Mouse (Mus musculus) liver, embryonic 15.5 days (tissue): ENCODE results near the gene Pex13. TPM values are rescaled to one million over a fixed set of nuclear protein-coding genes. Genes with fewer than 3 reads are reported as not detected.

Experiments
- ATAC-seq: fragments of 200-750 bp; cut with Nextera tagmentation; 2 replicates; pipeline ENCODE4 v1.8.0; 2017; ENCODE audit warnings: moderate number of reproducible peaks, mild to moderate bottlenecking, moderate library complexity; ENCODE audit not compliant: insufficient read depth
- H3K27ac ChIP-seq: fragments of 300-500 bp; sonication (generic); replicated peaks from 2 replicates; pipeline ENCODE4 v1.5.1; 2015; ENCODE audit warnings: mild to moderate bottlenecking, inconsistent platforms
- H3K27me3 ChIP-seq: fragments of 300-500 bp; sonication (generic); 2 replicates; pipeline ENCODE4 v1.6.1; 2015; ENCODE audit warnings: mild to moderate bottlenecking, inconsistent platforms
- H3K36me3 ChIP-seq: fragments of 300-500 bp; sonication (generic); replicated peaks from 2 replicates; pipeline ENCODE4 v1.6.1; 2015; ENCODE audit warnings: moderate library complexity, mild to moderate bottlenecking, inconsistent platforms
- H3K4me1 ChIP-seq: fragments of 300-500 bp; sonication (generic); replicated peaks from 2 replicates; pipeline ENCODE4 v1.6.1; 2015; ENCODE audit warnings: inconsistent platforms
- H3K4me2 ChIP-seq: fragments of 300-500 bp; sonication (generic); 2 replicates; pipeline ENCODE4 v1.6.1; 2015; ENCODE audit warnings: moderate library complexity, mild to moderate bottlenecking, inconsistent platforms
- H3K4me3 ChIP-seq: fragments of 300-500 bp; sonication (generic); replicated peaks from 2 replicates; pipeline ENCODE4 v1.5.1; 2015; ENCODE audit warnings: mild to moderate bottlenecking, inconsistent platforms
- H3K9ac ChIP-seq: fragments of 300-500 bp; sonication (generic); 2 replicates; pipeline ENCODE4 v1.6.1; 2015; ENCODE audit warnings: moderate library complexity, mild to moderate bottlenecking, inconsistent platforms
- H3K9me3 ChIP-seq: fragments of 300-500 bp; sonication (generic); replicated peaks from 2 replicates; pipeline ENCODE4 v1.6.1; 2016; ENCODE audit warnings: inconsistent platforms
- WGBS: fragments of 180-500 bp; shearing (Covaris S2); methylation state at CpG from one replicate; pipeline ENCODE4 v1.1.7; 2015; ENCODE audit warnings: mixed read lengths; ENCODE audit not compliant: insufficient replicate concordance; 5-methylcytosine and 5-hydroxymethylcytosine counted together
- polyA plus RNA-seq: library from polyadenylated mRNA; unstranded; fragments of >200 nt; fragmentation: Nextera tagmentation; extraction: Ambion mirVana; gene quantifications from 2 replicates; pipeline ENCODE4 v1.2.1, GENCODE M21; 2015

Gene Pex13
- polyA plus RNA-seq, 1 experiment from 2014 or later = 11.4 TPM

- peaks cover 48% of the 10 kb centered on the region for H3K36me3 ChIP-seq
- WGBS = 84% methylated on average over 6 of the region's 6 CpGs
- H3K4me2 ChIP-seq = no peak overlapping the region
- H3K4me3 ChIP-seq = no peak overlapping the region
- no peak overlapping the region for H3K27ac ChIP-seq
- H3K27me3 ChIP-seq = no peaks in the 10 kb centered on the region
- no peaks in the 10 kb centered on the region for H3K9me3 ChIP-seq
- H3K4me1 ChIP-seq = no peaks in the 10 kb centered on the region
- no peak overlapping the region for H3K9ac ChIP-seq
- ATAC-seq = no peak
Measured at GRCm38 (mm10) chr11:23680435-23680950, 14.7 kb upstream of the Pex13 start.

- Histone ChIP-seq H3K4me3 (no peak overlapping the region), H3K9me3 (no peaks in the 10 kb centered on the region), H3K27me3 (no peaks in the 10 kb centered on the region), H3K4me1 (no peaks in the 10 kb centered on the region), H3K27ac (no peak overlapping the region), H3K4me2 (no peak overlapping the region), H3K36me3 (peaks cover 50% of the 10 kb centered on the region), H3K9ac (no peak overlapping the region)
- 49% methylated on average over 3 of the region's 3 CpGs for WGBS
- ATAC-seq = no peak; the same call in 1 of the 2 replicates
Measured at GRCm38 (mm10) chr11:23679044-23679642, 13.4 kb upstream of the Pex13 start.

GRCm38 (mm10) chr11:23676100-23676499 is 10.3 kb upstream of the Pex13 start:
- peaks cover 36% of the 10 kb centered on the region for H3K36me3 ChIP-seq
- H3K27me3 ChIP-seq = no peaks in the 10 kb centered on the region
- H3K9ac ChIP-seq = no peak overlapping the region
- H3K27ac ChIP-seq = no peak overlapping the region
- H3K4me3 ChIP-seq = no peak overlapping the region
- no peaks in the 10 kb centered on the region for H3K4me1 ChIP-seq
- WGBS = 79% methylated on average over 5 of the region's 5 CpGs
- no peak overlapping the region for H3K4me2 ChIP-seq
- H3K9me3 ChIP-seq = no peaks in the 10 kb centered on the region
- ATAC-seq = no peak

GRCm38 (mm10) chr11:23672256-23672749 is 6.5 kb upstream of the Pex13 start:
- H3K27ac ChIP-seq = no peak overlapping the region
- WGBS = 75% methylated on average over 4 of the region's 4 CpGs

GRCm38 (mm10) chr11:23667128-23667527 is 1.4 kb upstream of the Pex13 start:
- no peaks in the 10 kb centered on the region for H3K27me3 ChIP-seq
- H3K4me3 ChIP-seq = peak overlapping the region; percentile 95
- peak overlapping the region; percentile 95; the same call in 1 of the 2 replicates for H3K9ac ChIP-seq
- H3K4me1 ChIP-seq = peaks cover 13% of the 10 kb centered on the region
- ATAC-seq = no peak
- H3K4me2 ChIP-seq = peak overlapping the region; percentile 86
- no peak overlapping the region for H3K27ac ChIP-seq
- no peaks in the 10 kb centered on the region for H3K9me3 ChIP-seq
- H3K36me3 ChIP-seq = no peaks in the 10 kb centered on the region
- 24% methylated on average over 3 of the region's 3 CpGs for WGBS

More at GRCm38 (mm10) chr11:23672256-23672749, 6.5 kb upstream of the Pex13 start:
- no peaks in the 10 kb centered on the region for H3K27me3 ChIP-seq
- ATAC-seq = no peak
- no peaks in the 10 kb centered on the region for H3K4me1 ChIP-seq
- no peak overlapping the region for H3K4me3 ChIP-seq
- no peaks in the 10 kb centered on the region for H3K9me3 ChIP-seq
- no peak overlapping the region for H3K4me2 ChIP-seq
- H3K9ac ChIP-seq = no peak overlapping the region
- peaks cover 21% of the 10 kb centered on the region for H3K36me3 ChIP-seq

GRCm38 (mm10) chr11:23666526-23666925 is 767 bp upstream of the Pex13 start:
- Histone ChIP-seq H3K4me3 (peak overlapping the region; percentile 95), H3K4me2 (peak overlapping the region; percentile 86), H3K27ac (peak overlapping the region; percentile 90), H3K4me1 (peaks cover 13% of the 10 kb centered on the region), H3K27me3 (no peaks in the 10 kb centered on the region), H3K36me3 (no peaks in the 10 kb centered on the region), H3K9ac (peak overlapping the region; percentile 95), H3K9me3 (no peaks in the 10 kb centered on the region)
- 6% methylated on average over 5 of the region's 5 CpGs for WGBS
- ATAC-seq = no peak

GRCm38 (mm10) chr11:23665311-23665786 is 410 bp downstream of the Pex13 start, which contains the start of gene Pus10:
Gene Pus10 (plus strand): TSS chr11:23665674.
- H3K9ac ChIP-seq = peak within 1 kb of the TSS; percentile 95
- no peaks in the 10 kb centered on the region for H3K27me3 ChIP-seq
- peak; percentile 59 for ATAC-seq
- no peaks in the 10 kb centered on the region for H3K36me3 ChIP-seq
- under 1% methylated on average over 38 of the region's 40 CpGs for WGBS
- no peaks in the 10 kb centered on the region for H3K9me3 ChIP-seq
- H3K27ac ChIP-seq = peak within 1 kb of the TSS; percentile 90
- peaks cover 13% of the 10 kb centered on the region for H3K4me1 ChIP-seq
- peak within 1 kb of the TSS; percentile 95 for H3K4me3 ChIP-seq
- H3K4me2 ChIP-seq = peak within 1 kb of the TSS; percentile 86

- H3K27me3 ChIP-seq = no peaks in the 10 kb centered on the region
- H3K36me3 ChIP-seq = no peaks in the 10 kb centered on the region
- no peak overlapping the region for H3K4me2 ChIP-seq
- H3K27ac ChIP-seq = no peak overlapping the region
- H3K9me3 ChIP-seq = no peaks in the 10 kb centered on the region
- H3K9ac ChIP-seq = no peak overlapping the region
- H3K4me1 ChIP-seq = peaks cover 13% of the 10 kb centered on the region
- H3K4me3 ChIP-seq = no peak overlapping the region
- ATAC-seq = no peak
Measured at GRCm38 (mm10) chr11:23664232-23664631, 1.5 kb downstream of the Pex13 start.

- no peaks in the 10 kb centered on the region for H3K27me3 ChIP-seq
- 51% methylated on average over 2 of the region's 2 CpGs for WGBS
- H3K36me3 ChIP-seq = no peaks in the 10 kb centered on the region
- no peak overlapping the region for H3K4me2 ChIP-seq
- no peak overlapping the region for H3K9ac ChIP-seq
- no peak overlapping the region for H3K27ac ChIP-seq
- no peak for ATAC-seq
- H3K4me3 ChIP-seq = no peak overlapping the region
- peaks cover 7% of the 10 kb centered on the region for H3K4me1 ChIP-seq
- no peaks in the 10 kb centered on the region for H3K9me3 ChIP-seq
Measured at GRCm38 (mm10) chr11:23657791-23658190, 8.0 kb downstream of the Pex13 start.

GRCm38 (mm10) chr11:23653666-23654065 is 12.1 kb downstream of the Pex13 start:
- Histone ChIP-seq H3K27me3 (no peaks in the 10 kb centered on the region), H3K9me3 (no peaks in the 10 kb centered on the region), H3K36me3 (peaks cover 18% of the 10 kb centered on the region), H3K4me3 (no peak overlapping the region), H3K4me2 (no peak overlapping the region), H3K27ac (no peak overlapping the region), H3K4me1 (peaks cover under 1% of the 10 kb centered on the region; the same call in 1 of the 2 replicates), H3K9ac (no peak overlapping the region)
- no peak for ATAC-seq
- 63% methylated on average over 3 of the region's 3 CpGs for WGBS

- Histone ChIP-seq H3K27me3 (no peaks in the 10 kb centered on the region), H3K27ac (no peak overlapping the region), H3K4me2 (no peak overlapping the region), H3K36me3 (peaks cover 28% of the 10 kb centered on the region), H3K4me3 (no peak overlapping the region), H3K9me3 (no peaks in the 10 kb centered on the region), H3K9ac (no peak overlapping the region), H3K4me1 (no peaks in the 10 kb centered on the region)
- no peak for ATAC-seq
- WGBS = 76% methylated on average over 3 of the region's 3 CpGs
Measured at GRCm38 (mm10) chr11:23647835-23648234, 17.9 kb downstream of the Pex13 start.
